Mouse (Mus musculus) myocyte (in vitro differentiated cells): ENCODE results near the gene Cdr2.

Experiments
- MAX ChIP-seq: IDR thresholded peaks from one replicate; pipeline ENCODE4 v1.6.1; 2011; ENCODE audit warnings: low read depth, mild to moderate bottlenecking, control low read depth
- POLR2A ChIP-seq: IDR thresholded peaks from one replicate; pipeline ENCODE4 v1.6.1; 2011; ENCODE audit warnings: low read depth, mild to moderate bottlenecking, control low read depth, moderate library complexity; ENCODE audit not compliant: insufficient read length
- POLR2AphosphoS2 ChIP-seq: IDR thresholded peaks from one replicate; pipeline ENCODE4 v1.6.1; 2011; ENCODE audit warnings: low read depth, control low read depth; ENCODE audit not compliant: insufficient read length
- TCF12 ChIP-seq: IDR thresholded peaks from one replicate; pipeline ENCODE4 v1.6.1; 2011; ENCODE audit warnings: mild to moderate bottlenecking, control low read depth; ENCODE audit not compliant: poor library complexity, insufficient read depth, severe bottlenecking

GRCm38 (mm10) chr7:120982968-120983367 is 856 bp upstream of the Cdr2 start:
- TF ChIP-seq POLR2A (no peak), MAX (no peak), POLR2AphosphoS2 (no peak), TCF12 (no peak)
